Mouse (Mus musculus) forebrain, embryonic 12.5 days (tissue): Measurements from ENCODE around the gene Psmb3. TPM values are rescaled to one million over a fixed set of nuclear protein-coding genes. Genes with fewer than 3 reads are reported as not detected.

Experiments
- ATAC-seq: fragments of 200-750 bp; cut with Nextera tagmentation; 2 replicates; pipeline ENCODE4 v1.8.0; 2017; ENCODE audit warnings: moderate TSS enrichment; ENCODE audit not compliant: low FRiP score
- H3K27ac ChIP-seq: fragments of 300-500 bp; sonication (generic); 2 replicates; pipeline ENCODE4 v1.5.1; 2016; ENCODE audit warnings: mild to moderate bottlenecking
- H3K27me3 ChIP-seq: fragments of 300-500 bp; sonication (generic); 2 replicates; pipeline ENCODE4 v1.6.1; 2016; ENCODE audit warnings: mild to moderate bottlenecking
- H3K36me3 ChIP-seq: fragments of 300-500 bp; sonication (generic); replicated peaks from 2 replicates; pipeline ENCODE4 v1.6.1; 2016; ENCODE audit warnings: mild to moderate bottlenecking
- H3K4me1 ChIP-seq: fragments of 300-500 bp; sonication (generic); 2 replicates; pipeline ENCODE4 v1.6.1; 2016
- H3K4me2 ChIP-seq: fragments of 300-500 bp; sonication (generic); 2 replicates; pipeline ENCODE4 v1.6.1; 2016; ENCODE audit warnings: mild to moderate bottlenecking, moderate library complexity
- H3K4me3 ChIP-seq: fragments of 300-500 bp; sonication (generic); replicated peaks from 2 replicates; pipeline ENCODE4 v1.5.1; 2016; ENCODE audit warnings: mild to moderate bottlenecking
- H3K9ac ChIP-seq: fragments of 300-500 bp; sonication (generic); 2 replicates; pipeline ENCODE4 v1.6.1; 2016; ENCODE audit warnings: mild to moderate bottlenecking
- H3K9me3 ChIP-seq: fragments of 300-500 bp; sonication (generic); 2 replicates; pipeline ENCODE4 v1.6.1; 2016
- WGBS: fragments of 180-500 bp; shearing (Covaris S2); methylation state at CpG from one replicate; pipeline ENCODE4 v1.1.7; 2016; 5-methylcytosine and 5-hydroxymethylcytosine counted together
- polyA plus RNA-seq: library from polyadenylated mRNA; unstranded; fragments of >200 nt; fragmentation: Nextera tagmentation; extraction: Ambion mirVana; gene quantifications from 2 replicates; pipeline ENCODE4 v1.2.1, GENCODE M21; 2016

Gene Psmb3
- polyA plus RNA-seq, 1 experiment from 2014 or later = 457 TPM

DNA sequence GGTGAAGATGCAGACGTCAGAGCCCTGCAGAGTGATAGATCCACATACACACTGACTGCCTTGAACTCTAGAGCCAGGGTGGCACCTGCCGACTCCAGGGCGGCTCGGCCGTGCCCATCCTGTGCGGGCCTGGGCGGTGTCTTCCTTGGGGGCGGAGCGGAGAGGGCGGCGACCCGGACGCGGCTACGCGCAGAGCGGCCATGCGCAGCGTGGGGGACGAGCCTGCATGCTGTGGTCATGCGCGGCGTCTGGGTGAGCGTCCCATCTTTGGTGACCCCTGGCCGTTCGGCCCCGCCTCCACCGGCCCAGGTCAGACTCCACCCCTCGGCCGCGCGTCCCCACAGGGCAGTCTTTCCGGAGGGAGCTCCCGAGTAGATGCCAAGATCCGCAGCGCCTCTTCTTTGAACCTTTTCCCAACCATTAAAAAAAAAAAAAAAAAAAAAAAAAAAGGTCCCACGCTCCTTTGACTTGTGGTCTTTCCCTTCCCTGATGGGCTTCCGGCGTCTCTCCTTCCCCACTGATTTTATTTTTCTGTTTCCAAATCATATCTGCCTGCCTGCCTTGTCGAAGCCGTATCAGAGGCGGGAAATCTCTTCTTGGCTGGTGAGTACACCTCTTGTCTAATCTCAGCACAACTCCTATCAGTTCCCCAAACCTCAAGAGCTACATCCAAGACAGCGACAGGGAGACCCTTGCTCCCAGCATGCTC is 17.4 kb upstream of the Psmb3 start, which contains the start of gene Cisd3:
Gene Cisd3 (plus strand): TSS at position 214 of the 709 bp plus-strand sequence.
- Histone ChIP-seq H3K4me3 (peak within 1 kb of the TSS; percentile 45), H3K9ac (peak within 1 kb of the TSS; percentile 53), H3K27me3 (0 out of 2 replicates have a peak, but pooled peaks cover 7% of the 10 kb centered on the region), H3K4me2 (peak within 1 kb of the TSS; percentile 87), H3K9me3 (no peaks in the 10 kb centered on the region), H3K27ac (peak within 1 kb of the TSS; percentile 43; the same call in 1 of the 2 replicates), H3K4me1 (peaks cover 18% of the 10 kb centered on the region), H3K36me3 (peaks cover 49% of the 10 kb centered on the region)
- peak; percentile 77 for ATAC-seq
- WGBS = under 1% methylated on average over 43 of the region's 43 CpGs

DNA sequence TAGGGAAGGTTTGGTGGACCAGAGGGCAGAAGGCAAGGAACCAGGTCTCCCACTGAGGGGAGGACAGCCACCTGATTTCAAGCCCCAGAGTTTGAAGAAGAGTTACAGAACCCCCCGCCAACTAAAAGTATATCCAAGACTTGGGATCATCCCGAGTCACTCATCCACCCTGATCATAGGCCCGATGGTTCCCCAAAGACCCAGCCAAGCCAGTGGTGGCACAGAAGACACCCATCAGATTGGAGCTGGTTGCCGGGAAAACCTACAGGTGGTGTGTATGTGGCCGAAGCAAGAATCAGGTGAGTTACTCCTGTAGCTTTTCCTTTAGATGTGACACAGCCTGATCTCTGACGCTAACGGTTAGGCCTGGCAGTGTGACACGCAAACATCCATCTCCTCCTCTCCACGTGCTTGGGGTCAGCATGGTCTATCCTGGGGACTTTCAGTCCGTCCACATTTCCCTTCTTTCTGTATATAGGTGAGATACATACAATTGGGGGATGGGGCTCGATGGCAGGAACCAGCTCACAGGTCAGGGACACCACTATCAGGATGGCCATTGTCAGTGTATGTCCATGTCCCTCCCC is 16.8 kb upstream of the Psmb3 start:
- H3K4me2 ChIP-seq = peak overlapping the region; percentile 87
- 75% methylated on average over 11 of the region's 11 CpGs for WGBS
- no peak for ATAC-seq
- H3K27me3 ChIP-seq = 0 out of 2 replicates have a peak, but pooled peaks cover 7% of the 10 kb centered on the region
- no peaks in the 10 kb centered on the region for H3K9me3 ChIP-seq
- H3K4me1 ChIP-seq = peaks cover 18% of the 10 kb centered on the region
- peaks cover 50% of the 10 kb centered on the region for H3K36me3 ChIP-seq
- H3K27ac ChIP-seq = no peak overlapping the region
- H3K4me3 ChIP-seq = peak overlapping the region; percentile 45
- no peak overlapping the region for H3K9ac ChIP-seq

DNA sequence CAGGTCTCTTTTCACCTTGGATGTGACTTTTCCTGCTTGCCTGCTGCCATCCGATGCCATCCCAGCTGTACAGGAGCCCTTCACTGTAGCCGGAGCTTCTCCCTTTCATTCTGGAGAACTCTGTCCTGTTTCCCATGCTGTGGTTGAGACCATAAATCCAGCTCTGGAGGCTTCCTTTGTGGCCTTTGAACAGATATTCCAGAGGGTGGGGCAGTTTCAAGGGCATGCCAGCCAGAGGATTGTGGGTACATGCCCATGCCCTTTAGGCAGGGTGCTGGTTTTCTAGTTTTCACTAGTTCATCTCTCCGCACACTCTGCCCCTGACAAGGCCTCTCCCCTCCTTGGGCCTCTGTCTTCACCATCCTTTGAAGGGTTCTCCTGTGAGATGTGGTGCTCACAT is 16.1 kb upstream of the Psmb3 start:
- Histone ChIP-seq H3K9me3 (no peaks in the 10 kb centered on the region), H3K4me3 (no peak overlapping the region), H3K27me3 (0 out of 2 replicates have a peak, but pooled peaks cover 7% of the 10 kb centered on the region), H3K36me3 (peaks cover 50% of the 10 kb centered on the region), H3K4me2 (no peak overlapping the region), H3K4me1 (peaks cover 18% of the 10 kb centered on the region), H3K9ac (no peak overlapping the region), H3K27ac (no peak overlapping the region)
- ATAC-seq = no peak
- 91% methylated on average over 3 of the region's 3 CpGs for WGBS

DNA sequence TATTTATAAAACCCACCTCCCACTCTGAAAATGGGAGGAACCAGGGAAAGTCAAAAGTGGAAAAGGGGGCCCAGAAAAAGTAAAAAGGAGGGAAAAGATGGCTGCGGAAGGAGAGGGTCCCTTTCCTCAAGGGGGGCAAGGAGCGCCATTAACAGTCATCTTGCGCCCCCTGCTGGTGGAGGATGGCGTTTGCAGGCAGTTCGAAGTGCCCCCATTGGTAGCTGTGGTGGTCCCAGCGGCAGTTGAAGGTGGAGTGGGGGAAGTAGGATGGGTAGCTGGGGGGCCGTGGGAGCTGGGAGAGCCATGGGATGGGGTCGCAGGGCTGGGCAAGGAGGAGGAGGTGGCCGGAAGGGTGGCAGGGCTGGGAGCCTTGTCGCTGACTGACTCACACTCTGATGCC is 13.3 kb upstream of the Psmb3 start:
- ATAC-seq = no peak
- WGBS = 33% methylated on average over 10 of the region's 10 CpGs
- Histone ChIP-seq H3K9me3 (no peaks in the 10 kb centered on the region), H3K4me3 (no peak overlapping the region), H3K27me3 (0 out of 2 replicates have a peak, but pooled peaks cover 7% of the 10 kb centered on the region), H3K9ac (no peak overlapping the region), H3K36me3 (peaks cover 58% of the 10 kb centered on the region), H3K27ac (0 out of 2 replicates have a peak overlapping the region, but pooled peaks have one; percentile 25), H3K4me1 (peaks cover 30% of the 10 kb centered on the region), H3K4me2 (no peak overlapping the region)

DNA sequence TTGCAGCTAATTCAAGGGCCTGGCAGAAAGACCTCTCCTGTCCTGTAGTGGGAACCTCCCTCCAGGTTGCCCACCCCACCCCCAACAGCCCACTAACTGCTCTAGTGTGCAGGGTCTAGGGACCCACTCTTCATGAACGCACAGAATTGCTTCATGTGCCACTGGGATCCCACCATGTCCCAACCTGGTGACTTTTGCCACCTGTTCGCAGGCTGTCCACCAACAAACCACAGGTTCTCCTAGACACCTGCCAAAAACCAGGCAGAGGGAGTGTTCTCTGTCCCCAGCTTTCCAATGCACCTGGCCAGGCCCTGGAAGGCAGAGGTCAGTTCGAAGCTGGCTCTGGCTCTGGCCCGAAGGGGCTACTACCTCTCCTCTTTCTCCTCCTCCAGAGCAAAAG is 8.8 kb upstream of the Psmb3 start:
- Histone ChIP-seq H3K9me3 (no peaks in the 10 kb centered on the region), H3K27me3 (no peaks in the 10 kb centered on the region), H3K9ac (0 out of 2 replicates have a peak overlapping the region, but pooled peaks have one; percentile 5), H3K4me1 (peaks cover 47% of the 10 kb centered on the region), H3K4me2 (peak overlapping the region; percentile 84), H3K27ac (peak overlapping the region; percentile 89), H3K4me3 (0 out of 2 replicates have a peak overlapping the region, but pooled peaks have one; percentile 26), H3K36me3 (peaks cover 40% of the 10 kb centered on the region)
- ATAC-seq = no peak
- WGBS = 79% methylated on average over 4 of the region's 4 CpGs

DNA sequence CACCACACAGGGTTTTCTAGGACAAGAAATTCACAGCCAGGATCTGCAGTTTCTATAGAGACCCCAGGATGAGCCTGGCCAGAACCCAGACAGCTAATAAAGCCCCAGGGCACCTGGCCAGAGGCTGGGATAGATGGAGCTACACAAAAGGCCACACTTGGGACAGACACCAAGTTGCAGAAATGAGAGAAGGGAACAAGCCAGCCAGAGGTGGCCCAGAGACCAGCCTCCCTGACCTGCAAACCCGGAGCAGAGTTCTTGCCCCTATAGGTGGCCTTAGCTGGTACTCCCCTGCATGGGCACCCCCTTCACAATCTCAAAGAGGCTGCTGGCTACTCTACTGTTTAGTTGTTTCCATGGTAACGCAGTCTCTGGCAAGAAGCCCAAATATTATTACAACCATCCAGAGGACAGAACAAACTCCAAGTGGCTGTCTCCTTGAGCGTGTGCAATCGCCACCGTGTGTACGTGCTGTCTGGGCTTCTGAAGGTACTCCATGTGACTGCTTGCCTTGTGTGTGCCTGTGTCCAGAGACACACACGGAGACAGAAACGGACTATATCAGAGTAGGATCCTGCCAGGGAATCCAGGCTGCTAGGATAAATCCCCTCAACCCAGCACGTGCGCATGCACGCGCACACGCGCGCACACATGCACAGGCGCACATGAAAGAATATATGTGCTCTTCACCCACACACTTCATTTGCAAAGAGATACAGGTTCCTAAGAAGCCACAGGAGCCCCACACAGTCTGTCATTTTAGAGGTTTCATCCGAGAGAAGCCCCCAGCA is 8.1 kb upstream of the Psmb3 start:
- peak overlapping the region; percentile 84 for H3K4me2 ChIP-seq
- H3K9me3 ChIP-seq = no peaks in the 10 kb centered on the region
- no peak for ATAC-seq
- peak overlapping the region; percentile 89 for H3K27ac ChIP-seq
- H3K4me3 ChIP-seq = peak overlapping the region; percentile 26
- H3K4me1 ChIP-seq = peaks cover 47% of the 10 kb centered on the region
- no peaks in the 10 kb centered on the region for H3K27me3 ChIP-seq
- H3K9ac ChIP-seq = peak overlapping the region; percentile 48
- 33% methylated on average over 17 of the region's 17 CpGs for WGBS
- peaks cover 36% of the 10 kb centered on the region for H3K36me3 ChIP-seq

DNA sequence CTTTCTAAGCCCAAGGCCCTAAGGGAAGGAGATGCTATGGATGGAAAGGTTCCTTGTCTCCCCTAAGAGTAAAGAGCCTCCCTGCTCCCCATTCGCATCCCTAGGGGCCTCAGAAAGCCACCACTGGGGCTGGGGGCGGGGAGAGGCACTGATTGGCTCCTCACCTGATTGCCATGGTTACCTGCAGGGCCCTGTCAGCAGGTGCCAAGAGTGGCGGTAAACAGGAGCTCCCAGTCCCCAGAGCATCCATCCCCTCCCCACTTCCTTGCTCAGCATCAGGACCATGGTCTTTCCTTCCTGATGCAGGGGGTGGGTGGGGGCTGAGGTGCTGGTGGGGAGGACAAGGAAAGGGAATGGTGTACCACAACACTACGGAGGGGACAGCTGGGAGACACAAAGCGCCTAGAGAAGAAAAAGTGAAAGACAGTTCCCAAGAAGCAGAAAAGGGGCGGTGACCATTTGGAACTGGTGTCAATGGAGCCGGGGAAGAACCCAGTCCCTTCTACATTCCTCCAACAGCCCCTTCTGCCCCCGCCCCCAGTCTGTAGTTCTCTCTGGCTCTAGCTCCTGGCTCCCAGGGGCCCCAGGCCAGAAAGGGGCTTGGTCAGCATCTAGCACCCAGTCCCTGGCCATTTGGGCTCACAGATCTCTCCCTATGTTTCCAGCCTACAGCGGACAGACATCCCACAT is 7.3 kb upstream of the Psmb3 start:
- Histone ChIP-seq H3K4me3 (peak overlapping the region; percentile 26), H3K4me1 (peaks cover 51% of the 10 kb centered on the region), H3K27me3 (no peaks in the 10 kb centered on the region), H3K36me3 (peaks cover 28% of the 10 kb centered on the region), H3K27ac (peak overlapping the region; percentile 89), H3K9ac (peak overlapping the region; percentile 48), H3K9me3 (no peaks in the 10 kb centered on the region), H3K4me2 (peak overlapping the region; percentile 84)
- no peak for ATAC-seq
- 15% methylated on average over 9 of the region's 9 CpGs for WGBS

DNA sequence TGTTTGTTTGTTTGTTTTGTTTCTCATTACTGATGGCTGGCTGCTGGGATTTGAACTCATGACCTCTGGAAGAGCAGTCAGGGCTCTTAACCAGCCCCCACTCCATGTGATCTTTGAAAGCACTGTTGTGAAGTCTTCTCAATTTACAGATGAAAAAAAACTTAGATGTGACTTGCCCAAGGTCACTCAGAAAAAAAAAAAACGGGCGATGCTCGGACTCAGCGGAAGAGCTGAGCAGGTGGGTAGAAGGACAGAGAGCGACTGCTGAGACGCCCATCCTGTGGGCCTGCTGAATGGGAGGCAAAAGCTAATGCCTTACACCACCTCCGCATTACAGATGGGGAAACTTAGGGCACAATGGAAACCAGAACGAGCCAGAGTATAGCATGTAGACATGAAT is 6.5 kb upstream of the Psmb3 start:
- H3K4me2 ChIP-seq = peak overlapping the region; percentile 84
- H3K27me3 ChIP-seq = no peaks in the 10 kb centered on the region
- H3K4me3 ChIP-seq = peak overlapping the region; percentile 86
- 66% methylated on average over 8 of the region's 8 CpGs for WGBS
- ATAC-seq = no peak
- H3K36me3 ChIP-seq = peaks cover 20% of the 10 kb centered on the region
- H3K9me3 ChIP-seq = no peaks in the 10 kb centered on the region
- peak overlapping the region; percentile 89; the same call in 1 of the 2 replicates for H3K27ac ChIP-seq
- peaks cover 59% of the 10 kb centered on the region for H3K4me1 ChIP-seq
- H3K9ac ChIP-seq = peak overlapping the region; percentile 48; the same call in 1 of the 2 replicates

DNA sequence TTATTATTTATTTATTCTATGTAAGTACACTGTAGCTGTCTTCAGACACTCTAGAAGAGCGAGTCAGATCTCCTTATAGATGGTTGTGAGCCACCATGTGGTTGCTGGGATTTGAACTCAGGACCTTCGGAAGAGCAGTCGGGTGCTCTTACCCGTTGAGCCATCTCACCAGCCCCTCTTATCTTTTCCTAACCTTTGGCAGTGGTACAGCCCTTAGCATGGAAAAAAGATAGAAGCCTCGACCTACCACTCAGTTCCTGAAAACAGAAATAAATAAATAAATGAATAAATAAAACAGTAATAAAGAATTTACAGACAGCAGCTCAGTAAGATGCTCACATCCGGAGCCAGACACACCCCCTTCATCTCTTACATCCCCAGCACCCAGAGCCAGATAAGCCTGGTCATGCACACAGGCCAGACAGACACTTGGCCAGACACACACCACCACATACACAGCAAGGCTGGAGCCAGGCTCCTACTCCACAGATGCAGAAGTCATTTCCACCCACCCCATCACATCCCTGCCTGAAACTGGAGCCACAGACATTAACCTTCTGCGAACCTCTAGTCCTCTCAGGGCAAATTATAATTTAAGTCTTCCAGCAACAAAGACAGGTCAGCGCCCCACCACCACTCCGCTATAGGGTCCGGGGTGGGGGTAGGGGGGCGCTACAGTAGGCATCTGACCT is 5.9 kb upstream of the Psmb3 start:
- ATAC-seq = no peak

DNA sequence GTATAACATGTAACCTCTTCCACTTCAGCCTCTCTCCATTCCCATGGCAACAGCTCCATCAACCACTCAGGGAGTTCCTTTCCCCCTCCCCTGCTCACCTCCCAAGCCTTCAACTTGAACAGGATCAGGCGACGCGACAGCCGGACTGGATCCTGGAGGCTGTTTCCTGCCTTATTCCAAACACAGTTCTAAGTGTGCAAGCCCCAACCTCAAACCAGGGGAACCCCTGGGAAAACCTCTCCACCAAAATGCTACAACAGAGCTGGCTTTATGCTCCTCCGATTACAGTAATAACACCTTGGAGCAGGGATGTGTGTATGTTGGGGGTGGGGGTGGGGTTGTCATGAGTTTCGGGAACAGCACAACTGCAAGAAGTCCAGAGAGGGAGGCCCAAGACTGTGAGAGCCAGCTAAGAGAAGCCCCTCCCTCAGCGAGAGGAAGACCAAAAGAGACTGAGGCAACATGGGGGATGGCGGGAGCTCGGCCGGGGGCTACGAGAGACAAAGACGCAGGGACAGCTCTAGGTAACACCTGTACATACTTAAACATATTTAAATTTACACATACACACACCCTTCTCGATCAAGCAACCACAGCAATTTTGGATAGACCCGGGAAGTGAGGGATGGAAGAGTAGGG is 5.2 kb upstream of the Psmb3 start:
- no peak for ATAC-seq

More for the DNA sequence above, 5.9 kb upstream of the Psmb3 start:
- Histone ChIP-seq H3K9me3 (no peaks in the 10 kb centered on the region), H3K36me3 (peaks cover 14% of the 10 kb centered on the region), H3K4me3 (peak overlapping the region; percentile 86), H3K4me2 (peak overlapping the region; percentile 84), H3K27me3 (no peaks in the 10 kb centered on the region), H3K27ac (peak overlapping the region; percentile 99), H3K4me1 (peaks cover 64% of the 10 kb centered on the region), H3K9ac (peak overlapping the region; percentile 95)
- WGBS = 57% methylated on average over 11 of the region's 11 CpGs

More for the DNA sequence above, 5.2 kb upstream of the Psmb3 start:
- Histone ChIP-seq H3K9ac (peak overlapping the region; percentile 95), H3K4me2 (peak overlapping the region; percentile 84), H3K36me3 (peaks cover 7% of the 10 kb centered on the region), H3K27ac (peak overlapping the region; percentile 99), H3K9me3 (no peaks in the 10 kb centered on the region), H3K4me1 (peaks cover 64% of the 10 kb centered on the region), H3K27me3 (no peaks in the 10 kb centered on the region), H3K4me3 (peak overlapping the region; percentile 86)
- under 1% methylated on average over 14 of the region's 14 CpGs for WGBS
